Mouse (Mus musculus): ENCODE data around the gene Cyb5d1.
"Not testable (repeated sequence)": the region's sequence is repeated elsewhere in the genome, so short reads cannot be mapped to it uniquely, and the experiment has no call there.

Gene Cyb5d1

DNA sequence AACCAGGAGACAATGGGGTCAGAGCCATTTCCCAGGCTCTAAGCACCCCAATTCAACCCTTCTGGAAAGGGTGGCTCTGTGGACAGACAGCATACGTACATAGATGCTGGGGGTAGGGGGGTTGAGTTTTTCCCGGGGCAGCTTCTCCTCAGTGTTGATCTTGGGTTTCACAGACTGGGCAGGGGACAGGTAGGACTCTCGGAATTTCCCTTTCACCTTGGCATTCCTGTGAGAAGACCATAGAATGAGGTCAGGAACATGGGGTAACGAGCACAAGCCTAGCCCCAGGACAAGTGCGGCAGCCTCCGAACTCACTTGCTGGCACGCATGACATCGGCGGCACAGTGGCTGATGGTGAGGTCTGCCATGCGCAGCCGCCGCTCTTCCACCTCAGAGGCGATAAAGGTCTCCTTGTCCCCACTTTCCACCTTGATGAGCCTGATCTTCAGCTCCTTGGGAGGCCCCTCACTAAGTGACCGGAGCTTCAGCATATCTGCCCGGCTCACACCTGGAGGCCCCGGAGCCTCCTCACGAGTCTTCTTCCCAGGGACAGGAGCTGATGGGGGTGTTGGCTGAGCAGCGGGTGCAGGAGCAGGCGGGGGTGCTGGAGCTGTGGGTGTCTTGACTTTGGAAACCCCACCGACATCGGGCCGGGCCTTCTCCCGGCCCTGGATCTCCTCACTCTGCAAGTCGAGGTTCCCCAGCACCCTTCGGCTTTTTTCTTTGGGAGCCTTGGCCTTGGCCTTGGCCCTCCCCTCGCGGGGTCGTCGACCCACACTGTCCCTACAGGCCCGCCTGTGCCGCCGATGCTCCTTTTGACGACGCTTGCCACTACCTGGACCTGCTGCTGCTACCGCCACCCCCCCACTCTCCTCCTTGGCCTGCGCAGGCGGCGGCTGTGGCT is 8.5 kb upstream of the Cyb5d1 start:
- no peak for DNase-seq (ENCODE audit: low read depth)

DNA sequence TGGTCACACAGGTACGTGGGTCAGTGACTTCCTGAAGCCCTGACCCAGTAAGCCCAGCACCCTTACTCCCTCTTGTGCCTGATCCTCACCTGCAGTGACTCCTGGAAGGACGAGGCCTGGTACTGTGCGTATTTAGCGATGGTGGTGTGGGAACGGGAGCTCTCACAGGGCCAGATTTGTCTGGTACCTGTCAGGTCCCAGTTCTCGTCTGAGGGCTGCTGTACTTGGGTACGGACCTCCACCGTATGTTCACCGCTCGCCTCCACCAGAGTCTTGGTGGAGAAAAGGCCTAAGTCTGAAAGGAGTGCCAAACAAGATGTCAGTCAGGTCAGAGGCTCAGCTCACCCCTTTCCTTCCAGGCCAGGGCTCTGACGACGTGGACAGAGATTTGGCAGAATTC is 6.6 kb upstream of the Cyb5d1 start:
- no peak for DNase-seq (ENCODE audit: low read depth)

DNA sequence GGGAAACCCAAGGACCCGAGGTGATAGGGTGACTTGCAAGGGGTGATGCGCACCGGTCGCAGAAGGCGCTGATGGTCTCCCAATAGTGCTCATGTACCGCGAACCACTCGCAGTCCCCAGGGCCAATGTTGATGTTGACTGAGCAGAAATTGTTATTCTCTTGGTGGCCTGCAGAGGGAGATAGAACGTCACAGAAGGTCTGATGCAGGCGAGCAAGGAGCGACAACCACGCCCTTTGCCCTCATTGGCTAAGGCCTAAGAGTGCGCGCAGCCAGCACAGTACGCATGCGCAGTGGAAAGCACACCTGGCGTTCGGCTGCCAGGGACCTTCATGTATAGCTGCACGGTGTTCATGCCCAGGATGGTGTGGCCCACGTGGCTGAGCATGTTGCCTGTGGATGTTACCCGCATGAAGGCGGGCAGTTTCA is 5.8 kb upstream of the Cyb5d1 start:
- peak; percentile 84 for DNase-seq (ENCODE audit: low read depth)

DNA sequence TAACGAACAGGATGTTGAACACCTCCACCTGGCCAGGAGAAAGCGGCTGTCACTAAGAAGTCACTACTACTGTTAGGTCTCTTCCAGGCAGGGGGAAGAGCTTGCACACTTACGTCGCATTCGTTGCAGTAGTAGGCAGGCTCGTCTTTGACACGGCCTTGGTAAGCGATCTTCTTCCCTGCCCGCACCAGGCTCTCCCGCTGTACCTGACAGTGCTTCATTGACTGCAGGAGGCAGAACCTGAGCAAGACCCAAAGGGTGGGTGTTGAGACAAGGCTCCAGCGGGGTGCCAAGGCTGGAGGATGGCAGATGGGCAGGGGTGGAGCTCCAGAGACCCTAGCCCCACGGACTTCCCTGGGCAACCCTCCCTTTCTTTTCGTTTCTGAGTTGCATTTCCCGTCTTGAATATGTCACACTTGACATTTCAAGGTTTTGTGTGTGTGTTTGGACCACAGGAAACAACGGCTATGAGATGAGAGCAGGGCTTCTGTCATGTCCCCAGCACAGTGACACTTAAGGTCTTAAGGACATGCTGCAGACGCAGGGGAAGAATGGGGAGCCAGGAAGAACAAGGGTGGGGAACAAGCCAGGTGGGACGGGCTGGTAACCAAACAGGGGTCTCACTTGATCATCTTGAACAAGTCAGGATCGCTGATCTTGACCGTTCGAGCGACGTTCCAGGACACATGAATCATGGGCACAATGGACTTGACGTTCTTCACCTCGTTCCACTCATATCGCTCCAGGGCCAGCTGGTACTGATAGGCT is 4.8 kb upstream of the Cyb5d1 start:
- DNase-seq (ENCODE audit: low read depth) = no peak

DNA sequence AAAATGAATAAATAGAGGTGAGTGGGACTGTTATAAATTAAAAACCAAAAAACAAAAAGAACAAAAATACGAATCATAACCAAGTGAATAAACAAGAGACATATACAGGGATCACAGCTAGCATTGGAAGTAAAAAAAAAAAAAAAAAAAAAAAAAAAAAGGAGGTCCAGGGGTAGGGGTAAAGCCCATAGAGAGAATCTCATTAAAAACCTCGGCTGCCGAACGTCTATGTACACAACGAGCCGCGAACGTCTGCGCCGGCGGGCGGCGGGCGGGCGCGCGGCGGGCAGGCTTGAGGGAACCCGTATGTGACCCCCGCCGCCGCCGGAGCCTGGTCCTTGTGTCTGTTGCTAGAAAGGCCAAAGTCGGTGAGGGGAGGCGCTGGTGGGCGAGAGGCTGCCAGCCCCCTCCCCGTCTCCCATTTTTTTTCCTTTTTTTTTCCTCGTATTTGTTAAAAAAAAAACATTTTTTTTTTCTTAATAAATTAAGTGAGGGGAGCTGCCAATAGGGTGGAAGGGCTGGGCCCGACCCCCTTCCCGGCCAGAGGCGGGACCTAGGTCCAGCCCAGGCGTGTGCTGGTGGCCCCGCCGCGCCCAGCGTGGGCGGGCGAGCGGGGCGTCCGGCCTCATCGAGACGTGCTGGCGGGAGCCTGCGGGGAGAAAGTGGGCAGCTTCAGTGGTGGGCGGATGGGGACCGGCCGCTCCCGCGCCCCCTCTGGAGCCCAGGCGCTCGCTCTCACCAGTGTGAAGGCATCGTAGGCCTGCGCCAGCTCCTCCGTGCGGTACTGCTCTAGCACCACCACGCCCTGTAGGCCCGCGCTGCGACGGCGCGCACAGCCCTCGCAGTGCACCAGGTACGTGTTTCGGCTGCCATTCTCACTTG is 4.0 kb upstream of the Cyb5d1 start:
- no peak for DNase-seq (ENCODE audit: low read depth)

DNA sequence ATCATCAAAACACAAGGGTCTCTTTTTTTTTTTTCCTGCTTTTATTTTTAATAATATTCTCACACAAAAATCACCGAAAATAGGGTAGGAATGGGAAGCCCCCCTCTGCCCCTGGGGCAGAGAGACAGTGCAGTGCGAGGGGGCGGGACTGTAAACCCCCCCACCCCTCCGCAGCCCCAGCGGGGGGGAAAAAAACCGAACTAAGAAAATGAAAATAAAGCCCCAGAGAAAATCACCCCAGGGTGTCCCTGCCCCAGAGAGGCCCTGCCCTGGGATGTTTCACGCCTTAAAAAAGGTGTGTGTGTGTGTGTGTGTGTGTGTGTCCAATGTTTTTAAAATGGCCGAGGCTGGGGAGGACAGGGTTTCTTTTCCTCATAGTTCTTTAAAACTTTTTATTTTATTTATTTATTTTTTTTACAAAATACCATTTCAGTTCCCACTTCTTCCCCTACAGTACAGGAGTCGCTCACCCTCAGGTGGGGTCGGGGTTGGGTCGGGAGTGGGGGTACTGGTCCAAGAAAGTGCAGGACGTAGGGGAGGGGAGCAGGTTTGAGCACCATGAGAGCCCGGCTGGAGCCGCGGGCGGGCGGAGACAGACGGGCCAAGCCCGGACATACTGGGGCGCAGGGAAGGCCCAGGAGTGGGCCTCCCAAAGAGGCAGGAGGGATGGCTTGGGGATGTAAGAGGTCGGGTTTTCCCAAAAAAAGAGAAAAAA is 3.2 kb upstream of the Cyb5d1 start:
- no peak for DNase-seq (ENCODE audit: low read depth)

DNA sequence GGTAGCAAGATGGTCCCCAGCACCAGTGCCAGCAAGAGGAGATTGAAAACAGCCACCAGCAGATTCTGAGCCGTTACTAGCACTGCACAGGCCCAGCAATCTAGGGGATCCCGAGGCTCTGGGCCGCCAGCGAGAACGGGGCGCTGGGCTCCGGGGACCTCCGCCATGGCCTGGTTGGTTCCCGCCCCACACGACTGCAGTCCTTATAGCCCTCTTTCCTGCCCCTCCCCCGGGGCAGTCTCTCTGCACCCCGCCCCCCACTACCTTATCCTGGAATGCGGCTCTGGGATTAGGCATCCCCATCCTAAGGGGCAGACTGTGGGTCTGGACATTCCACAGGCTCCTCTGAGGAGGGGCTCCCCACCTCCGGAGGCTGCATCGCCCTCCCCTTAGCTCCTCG is 2.6 kb upstream of the Cyb5d1 start, which contains the start of gene Tmem88:
Tmem88 (minus strand) TSS at position 176 of the 400 bp plus-strand sequence.
- DNase-seq (ENCODE audit: low read depth) = no peak

DNA sequence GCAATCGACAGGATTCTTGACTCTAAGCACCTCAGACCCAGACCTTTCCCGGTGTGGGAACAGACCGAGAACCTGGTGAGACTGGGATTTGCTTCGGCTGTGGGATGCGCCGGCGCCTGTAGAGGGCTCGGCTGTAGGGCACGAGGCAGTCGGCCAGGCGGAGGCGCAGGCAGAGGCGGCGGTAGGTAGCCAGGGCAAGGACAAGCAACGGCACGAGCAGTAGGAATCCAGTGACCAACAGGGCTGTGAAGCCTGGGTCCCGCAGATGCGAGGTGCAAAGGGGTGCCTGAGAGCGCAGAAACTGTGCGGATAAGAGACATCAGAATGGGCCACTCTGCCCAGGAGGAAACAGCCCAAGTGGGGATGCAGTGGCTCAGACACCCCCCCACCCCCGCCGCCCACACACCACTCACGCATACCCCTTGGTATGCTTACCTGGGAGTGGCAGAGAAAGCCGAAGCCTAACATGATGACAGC is 2.2 kb upstream of the Cyb5d1 start:
- no peak for DNase-seq (ENCODE audit: low read depth)

DNA sequence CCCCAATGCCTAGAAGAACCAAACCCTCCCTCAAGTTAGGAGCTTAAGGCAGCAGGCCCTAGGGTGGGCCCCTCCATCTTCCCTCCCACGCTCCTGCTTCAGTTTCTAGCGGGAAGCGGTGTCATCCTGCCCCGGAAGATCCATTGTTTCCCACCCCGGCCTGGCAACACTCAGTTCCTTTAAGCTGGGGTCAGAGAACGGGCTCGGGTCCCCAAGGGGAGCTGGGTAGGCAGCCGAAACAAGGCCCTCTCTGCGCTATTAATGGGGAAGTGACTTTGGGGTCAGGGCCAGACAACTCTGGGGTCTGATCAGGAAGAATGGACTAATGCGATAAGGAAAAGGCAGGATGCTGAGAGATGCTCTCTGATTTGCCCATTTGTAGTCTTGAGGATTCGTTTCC is 1.3 kb upstream of the Cyb5d1 start:
- no peak for DNase-seq (ENCODE audit: low read depth)

DNA sequence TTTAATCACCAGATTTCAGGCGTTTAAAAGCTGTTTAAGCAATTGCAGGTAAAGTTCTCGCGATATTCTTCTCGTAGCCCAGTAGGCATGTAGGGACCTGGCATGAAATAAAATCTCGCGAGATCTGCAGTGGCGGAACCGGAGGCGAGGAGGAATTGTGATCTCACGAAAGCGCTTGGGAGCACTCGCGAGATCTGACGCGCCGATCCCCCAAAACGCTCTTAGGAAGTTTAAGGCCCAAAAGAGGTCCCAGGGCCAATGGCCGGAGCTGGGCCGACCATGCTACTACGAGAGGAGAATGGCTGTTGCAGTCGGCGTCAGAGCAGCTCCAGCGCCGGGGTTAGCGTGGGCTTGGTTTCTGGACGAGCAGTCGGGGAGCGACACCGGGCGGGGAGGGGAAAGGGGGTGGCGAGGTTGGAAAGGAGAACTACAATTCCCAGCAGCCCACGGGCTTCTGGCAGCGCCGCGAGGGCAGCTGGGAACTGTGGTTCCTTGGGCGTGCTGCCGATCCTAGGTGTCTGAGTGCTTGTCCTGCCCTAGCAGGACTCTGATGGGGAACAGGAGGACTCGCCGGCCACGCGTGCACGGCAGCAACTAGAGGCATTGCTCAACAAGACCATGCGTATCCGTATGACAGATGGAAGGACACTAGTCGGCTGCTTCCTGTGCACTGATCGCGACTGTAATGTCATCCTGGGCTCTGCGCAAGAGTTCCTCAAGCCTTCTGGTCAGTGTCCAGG is 373 bp upstream of the Cyb5d1 start:
- peak; percentile 99 for DNase-seq (ENCODE audit: low read depth)

DNA sequence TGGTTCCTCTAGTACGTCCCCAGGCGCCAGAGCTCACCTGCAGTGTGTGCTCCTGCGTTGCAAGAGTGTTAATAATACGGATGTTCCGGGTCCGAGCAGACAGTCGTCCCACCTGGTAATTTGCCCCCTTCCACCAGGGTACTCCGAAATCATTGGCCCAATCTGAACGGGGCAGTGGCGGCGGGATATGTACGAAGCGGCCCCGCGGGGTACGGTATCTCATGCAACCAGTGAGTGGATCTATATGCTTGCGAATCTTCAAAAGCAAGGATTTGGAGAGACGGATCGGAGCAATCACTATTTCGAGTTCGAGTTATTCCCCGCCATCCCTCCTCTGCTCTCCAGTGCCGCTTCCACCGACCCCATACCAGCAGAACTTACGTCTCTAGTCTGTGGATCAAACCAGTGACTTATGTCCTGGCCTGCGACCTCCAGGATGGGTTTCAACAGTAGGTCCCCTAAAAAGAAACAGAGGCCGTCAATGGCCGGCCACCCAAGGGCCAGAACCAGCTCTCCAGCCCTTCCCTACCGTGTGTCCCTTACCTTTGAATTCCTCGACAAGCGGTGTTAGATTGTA is 752 bp downstream of the Cyb5d1 start:
- not testable (repeated sequence) for DNase-seq (ENCODE audit: low read depth)

DNA sequence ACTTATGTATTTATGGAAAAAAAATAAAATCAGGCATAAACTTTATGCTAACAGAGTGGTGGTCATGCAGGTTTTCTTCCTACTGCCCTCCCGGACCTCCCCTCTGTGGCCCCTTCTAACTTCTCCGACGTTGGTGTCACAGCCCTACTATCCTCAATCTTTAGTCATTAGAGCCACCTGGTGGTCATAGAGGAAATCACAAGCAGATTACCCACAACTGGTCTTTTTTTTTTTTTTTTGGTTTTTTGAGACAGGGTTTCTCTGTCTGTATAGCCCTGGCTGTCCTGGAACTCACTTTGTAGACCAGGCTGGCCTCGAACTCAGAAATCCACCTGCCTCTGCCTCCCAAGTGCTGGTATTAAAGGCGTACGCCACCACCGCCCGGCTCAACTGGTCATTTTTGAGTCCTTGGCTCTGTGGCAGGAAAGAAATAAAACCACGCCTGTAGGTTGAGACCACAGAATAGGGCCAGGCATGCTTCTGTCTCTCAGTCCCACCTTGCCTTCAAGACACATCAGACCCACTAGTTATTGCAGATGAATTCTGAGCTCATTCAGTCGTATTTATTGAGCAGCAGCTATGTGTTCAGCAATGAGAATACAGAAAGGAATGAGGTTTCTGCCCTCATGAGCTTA is 4.9 kb downstream of the Cyb5d1 start:
- DNase-seq (ENCODE audit: low read depth) = no peak

DNA sequence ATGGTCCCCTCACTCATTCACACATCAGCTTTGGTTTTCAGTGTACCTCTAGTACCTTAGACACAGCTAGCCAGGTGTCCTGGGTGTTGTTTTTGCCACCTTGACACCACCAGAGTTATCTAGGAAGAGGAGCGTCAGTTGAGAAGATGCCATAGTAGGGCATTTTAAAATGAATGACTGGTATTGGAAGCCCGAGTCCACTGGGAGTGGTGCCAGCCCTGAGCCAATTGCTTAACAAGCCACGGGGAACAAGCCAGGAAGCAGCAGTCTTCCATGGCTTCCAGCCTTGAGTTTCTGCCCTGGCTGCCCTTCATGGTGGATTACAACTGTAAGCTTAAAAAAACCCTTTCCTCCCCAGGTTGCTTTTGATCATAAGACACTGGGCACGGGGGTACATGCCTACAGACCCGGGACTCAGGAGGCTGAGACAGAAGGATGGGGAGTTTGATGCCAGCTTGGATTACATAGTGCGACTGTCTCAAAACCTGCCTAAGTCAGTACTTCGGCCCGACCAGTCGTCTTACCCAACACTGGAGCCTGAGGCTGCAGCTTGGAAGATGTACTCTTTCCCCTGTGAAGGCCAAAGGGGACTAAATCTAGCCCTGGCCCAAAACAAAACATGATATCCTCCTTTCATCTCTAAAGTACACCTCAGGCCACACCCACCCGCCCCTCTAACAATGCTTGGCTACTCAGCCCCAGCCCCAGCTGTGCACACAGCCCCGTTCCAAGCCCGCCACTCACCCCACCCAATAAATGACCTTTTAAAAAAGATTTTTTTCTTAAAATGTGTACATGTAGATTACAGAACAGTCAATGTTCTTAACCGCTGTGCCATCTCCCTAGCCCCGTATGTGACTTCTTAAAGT is 5.7 kb downstream of the Cyb5d1 start:
- no peak for DNase-seq (ENCODE audit: low read depth)

DNA sequence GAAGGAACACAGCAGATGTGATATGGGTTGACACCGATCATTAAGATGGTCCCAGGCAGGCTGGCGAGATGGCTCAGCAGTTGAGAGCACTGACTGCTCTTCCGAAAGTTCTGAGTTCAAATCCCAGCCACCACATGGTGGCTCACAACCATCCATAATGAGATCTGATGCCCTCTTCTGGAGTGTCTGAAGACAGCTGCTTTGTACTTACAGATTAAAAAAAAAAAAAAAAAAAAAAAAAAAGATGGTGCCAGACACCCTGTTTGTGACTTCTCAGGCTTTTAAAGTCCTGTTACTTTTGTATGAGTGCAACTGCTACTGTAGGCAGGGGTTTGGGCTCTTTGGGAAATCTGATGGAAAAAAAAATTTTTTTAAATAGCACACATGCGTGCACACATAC is 6.8 kb downstream of the Cyb5d1 start:
- DNase-seq (ENCODE audit: low read depth) = no peak

DNA sequence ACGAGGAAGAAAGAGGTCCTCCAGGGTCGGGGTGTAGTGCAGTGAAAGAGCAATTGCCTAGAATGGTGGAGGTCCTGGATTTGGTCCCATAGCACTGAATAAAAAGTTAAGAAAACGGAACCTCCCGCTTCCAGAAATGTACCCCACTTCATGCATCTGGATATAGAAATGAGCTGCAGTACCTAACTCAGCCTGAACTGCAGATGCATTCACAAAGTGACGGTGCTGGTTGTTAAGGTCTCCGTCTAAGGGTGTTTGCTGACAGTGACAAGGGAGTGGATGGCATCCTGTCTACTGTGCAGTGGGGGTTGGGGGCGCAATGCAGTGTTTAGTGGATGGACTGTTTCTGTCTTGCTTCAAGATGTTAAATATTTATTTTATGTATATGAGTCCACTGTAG is 8.7 kb downstream of the Cyb5d1 start:
- DNase-seq (ENCODE audit: low read depth) = no peak

DNA sequence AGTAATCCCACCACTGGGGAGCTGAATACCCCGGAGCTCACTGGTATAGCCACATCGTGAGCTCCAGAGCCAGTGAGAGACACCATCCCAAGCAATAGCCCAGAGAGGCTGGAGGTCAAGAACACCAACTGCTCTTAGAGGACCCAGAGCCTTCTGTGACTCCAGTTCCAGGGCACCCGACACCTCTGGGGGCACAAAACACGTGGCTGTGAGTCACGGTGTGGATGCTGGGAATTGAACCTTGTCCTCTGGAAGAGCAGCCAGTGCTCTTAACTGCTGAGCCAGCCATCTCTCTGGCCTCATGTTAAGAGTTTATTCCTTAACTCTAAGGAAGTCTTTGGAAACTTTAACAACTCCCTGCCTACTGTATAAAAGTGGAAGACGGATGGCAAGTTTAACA is 10.5 kb downstream of the Cyb5d1 start:
- DNase-seq (ENCODE audit: low read depth) = no peak

DNA sequence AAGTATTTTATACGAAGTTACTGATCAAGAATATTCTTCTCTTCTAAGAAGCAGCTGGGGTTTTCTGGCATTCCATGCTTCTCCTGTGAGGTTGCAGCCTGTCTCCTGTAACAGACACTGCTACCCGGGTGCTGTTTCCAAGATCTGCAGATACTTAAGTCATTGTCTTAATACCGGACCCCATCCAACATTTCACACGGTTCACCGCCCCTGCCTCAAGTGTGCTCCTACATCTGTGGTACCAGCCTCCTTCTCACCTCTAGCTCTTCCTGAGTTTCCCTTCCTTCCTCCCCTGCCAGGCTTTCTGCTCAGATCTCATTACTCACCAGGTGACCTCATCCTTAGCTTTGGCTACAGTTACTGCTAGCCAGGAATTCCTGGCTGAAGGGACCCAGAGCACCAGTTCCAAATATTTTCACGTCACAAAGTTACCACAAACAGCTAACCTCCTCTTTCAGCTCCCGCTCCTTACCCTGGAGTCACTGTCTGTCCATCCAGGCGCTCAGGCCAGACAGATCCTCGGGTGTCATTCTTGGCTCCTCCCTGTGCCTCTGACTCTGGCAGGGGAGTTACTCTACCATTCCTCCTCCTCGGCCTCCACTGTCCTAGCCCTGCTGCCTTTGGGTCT is 12.8 kb downstream of the Cyb5d1 start:
- no peak for DNase-seq (ENCODE audit: low read depth)

DNA sequence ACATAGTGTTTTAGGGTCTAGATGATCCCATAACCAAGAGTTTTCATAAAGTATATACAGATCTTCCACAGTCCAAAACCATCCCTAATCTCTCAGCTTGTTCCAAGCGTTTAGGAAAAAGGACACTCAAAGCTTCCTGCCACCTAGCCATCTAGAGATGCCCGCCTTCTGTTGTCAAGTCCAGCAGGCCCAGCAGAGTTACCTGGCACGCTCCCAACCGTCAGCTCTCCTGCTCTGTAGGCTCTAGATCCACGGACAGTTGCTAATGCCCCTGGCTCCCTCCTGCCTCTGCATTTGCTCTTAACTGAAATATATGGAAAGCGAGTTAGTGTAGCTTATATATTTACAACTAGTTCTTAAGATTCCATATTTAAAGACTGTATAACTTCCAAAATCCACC is 14.1 kb downstream of the Cyb5d1 start:
- DNase-seq (ENCODE audit: low read depth) = no peak
